Mouse (Mus musculus) midbrain, postnatal 0 days (tissue): ENCODE data around the gene Gid4. TPM values are rescaled to one million over a fixed set of nuclear protein-coding genes. Genes with fewer than 3 reads are reported as not detected.

Source experiments
- ATAC-seq: fragments of 200-750 bp; cut with Nextera tagmentation; 2 replicates; pipeline ENCODE4 v1.8.0; 2017; ENCODE audit warnings: moderate number of reproducible peaks, mild to moderate bottlenecking, moderate TSS enrichment, moderate library complexity; ENCODE audit not compliant: low FRiP score
- DNase-seq: peaks from one replicate; pipeline ENCODE4 v3.0.0-alpha.2; 2015; ENCODE audit warnings: low spot score
- H3K27ac ChIP-seq: fragments of 300-500 bp; sonication (generic); 2 replicates; pipeline ENCODE4 v1.5.1; 2014; ENCODE audit warnings: low read depth, mild to moderate bottlenecking, low read length, mixed read lengths
- H3K27me3 ChIP-seq: fragments of 300-500 bp; sonication (generic); 2 replicates; pipeline ENCODE4 v1.6.1; 2014; ENCODE audit warnings: low read length, control low read depth, mixed read lengths; ENCODE audit not compliant: insufficient read depth
- H3K36me3 ChIP-seq: fragments of 300-500 bp; sonication (generic); 2 replicates; pipeline ENCODE4 v1.6.1; 2014; ENCODE audit warnings: low read length, control low read depth, mixed read lengths; ENCODE audit not compliant: insufficient read depth
- H3K4me1 ChIP-seq: fragments of 300-500 bp; sonication (generic); 2 replicates; pipeline ENCODE4 v1.6.1; 2014; ENCODE audit warnings: mild to moderate bottlenecking, control low read depth, antibody characterized with exemption, low read length, mixed read lengths; ENCODE audit not compliant: insufficient read depth
- H3K4me2 ChIP-seq: fragments of 300-500 bp; sonication (generic); 2 replicates; pipeline ENCODE4 v1.6.1; 2014; ENCODE audit warnings: low read depth, mild to moderate bottlenecking, low read length, mixed read lengths; ENCODE audit not compliant: poor library complexity, severe bottlenecking
- H3K4me3 ChIP-seq: fragments of 300-500 bp; sonication (generic); 2 replicates; pipeline ENCODE4 v1.5.1; 2014; ENCODE audit warnings: low read depth, mild to moderate bottlenecking, low read length, moderate library complexity
- H3K9ac ChIP-seq: fragments of 300-500 bp; sonication (generic); replicated peaks from 2 replicates; pipeline ENCODE4 v1.6.1; 2014; ENCODE audit warnings: mild to moderate bottlenecking, low read length, moderate library complexity, mixed read lengths; ENCODE audit not compliant: poor library complexity, severe bottlenecking
- H3K9me3 ChIP-seq: fragments of 300-500 bp; sonication (generic); 2 replicates; pipeline ENCODE4 v1.6.1; 2016; ENCODE audit warnings: low read length, control low read depth
- CTCF ChIP-seq: IDR thresholded peaks from 2 replicates; pipeline ENCODE4 v1.5.1; 2016; ENCODE audit warnings: antibody characterized with exemption, mild to moderate bottlenecking
- WGBS: fragments of 180-500 bp; shearing (Covaris S2); extraction: QIAGEN DNeasy Blood & Tissue Kit; methylation state at CpG from one replicate; pipeline ENCODE4 v1.1.7; 2014; 5-methylcytosine and 5-hydroxymethylcytosine counted together
- polyA plus RNA-seq: library from polyadenylated mRNA; unstranded; fragments of >200 nt; fragmentation: Nextera tagmentation; extraction: Ambion mirVana; gene quantifications from 2 replicates; pipeline ENCODE4 v1.2.1, GENCODE M21; 2015
- total RNA-seq: library from RNA; depleted of rRNA; stranded (reverse); fragments of >200 nt; gene quantifications from 2 replicates; pipeline ENCODE4 v1.2.3, GENCODE M21; 2014

Gid4 gene
- total and polyA plus RNA-seq, 2 experiments from 2014 or later, result 20.1 to 32.2 TPM

DNA sequence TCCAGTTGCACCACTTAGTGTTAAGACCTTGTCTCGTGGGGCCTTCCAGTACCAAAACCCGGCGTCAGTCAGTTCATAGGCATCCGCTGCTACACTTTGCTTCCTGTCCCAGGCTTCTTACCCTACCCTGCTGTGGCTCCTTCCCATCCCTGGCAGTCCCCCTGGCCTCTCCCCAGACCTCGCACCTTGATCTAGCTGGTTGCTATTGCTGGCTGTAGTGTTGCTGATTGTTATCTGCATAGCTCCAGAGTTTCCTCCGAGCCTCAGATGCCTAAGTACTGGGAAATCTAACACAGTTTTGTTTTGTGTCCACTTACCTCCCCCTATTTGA, 1.5 kb downstream of the Gid4 start:
- no peak for TF ChIP-seq CTCF

DNA sequence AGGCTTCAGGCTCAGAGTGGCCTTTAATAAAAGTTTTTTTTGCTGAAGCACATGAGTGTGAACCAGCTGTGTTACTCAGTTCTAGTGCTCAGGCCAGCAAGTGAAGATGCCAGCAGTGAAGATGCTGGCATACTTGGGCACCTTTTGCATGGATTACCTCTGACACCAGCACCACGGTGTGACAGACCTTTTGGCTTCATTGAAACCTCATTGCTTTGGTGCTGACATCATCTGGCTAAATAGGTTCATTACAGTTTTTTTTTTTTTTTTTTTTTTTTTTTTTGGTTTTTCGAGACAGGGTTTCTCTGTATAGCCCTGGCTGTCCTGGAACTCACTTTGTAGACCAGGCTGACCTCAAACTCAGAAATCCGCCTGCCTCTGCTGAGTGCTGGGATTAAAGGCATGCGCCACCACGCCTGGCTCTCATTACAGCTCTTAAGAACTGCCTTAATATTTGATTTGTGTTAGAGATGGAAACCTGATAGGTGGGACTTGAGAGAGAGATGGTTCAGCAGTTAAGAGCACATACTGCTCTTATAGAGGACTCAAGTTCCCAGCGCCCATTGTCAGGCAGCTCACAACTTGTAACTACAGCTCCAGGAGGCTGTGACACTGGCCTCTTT, 5.2 kb downstream of the Gid4 start:
- Histone ChIP-seq H3K4me1 (peaks cover 3% of the 10 kb centered on the region; the same call in 1 of the 2 replicates), H3K27me3 (no peaks in the 10 kb centered on the region), H3K4me3 (no peak overlapping the region), H3K9ac (no peak overlapping the region), H3K4me2 (no peak overlapping the region), H3K9me3 (no peaks in the 10 kb centered on the region), H3K27ac (no peak overlapping the region), H3K36me3 (peaks cover 6% of the 10 kb centered on the region)
- peak; percentile 50 for TF ChIP-seq CTCF
- 72% methylated on average over 5 of the region's 6 CpGs for WGBS
- no peak for ATAC-seq
- peak; percentile 55 for DNase-seq

More for the DNA sequence above, 1.5 kb downstream of the Gid4 start:
- Histone ChIP-seq H3K4me2 (peak overlapping the region; percentile 87), H3K36me3 (no peaks in the 10 kb centered on the region), H3K27me3 (no peaks in the 10 kb centered on the region), H3K9me3 (no peaks in the 10 kb centered on the region), H3K4me1 (peaks cover 9% of the 10 kb centered on the region), H3K27ac (no peak overlapping the region), H3K9ac (peak overlapping the region; percentile 84), H3K4me3 (peak overlapping the region; percentile 84)
- DNase-seq, result no peak
- ATAC-seq, result no peak
- WGBS, result 23% methylated on average over 6 of the region's 6 CpGs

DNA sequence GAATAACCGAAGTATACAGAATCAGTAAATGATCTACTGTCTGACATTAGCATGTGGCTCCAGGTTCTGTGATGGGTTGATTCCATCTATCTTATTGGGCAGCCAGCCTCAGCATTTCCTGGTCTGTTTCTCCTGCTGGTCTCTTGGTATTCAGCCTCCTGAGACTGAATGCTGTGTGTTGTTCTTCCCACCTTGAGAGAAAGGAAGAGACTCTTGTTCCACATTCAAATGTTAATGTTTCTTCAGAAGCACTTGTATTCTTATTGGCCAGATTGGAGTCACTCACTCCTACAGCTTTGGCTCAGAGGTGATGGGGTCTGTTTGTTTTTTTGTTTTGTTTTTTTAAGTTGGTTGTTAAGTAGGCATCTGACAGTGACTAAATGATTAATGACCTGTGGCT, 6.1 kb downstream of the Gid4 start:
- no peak overlapping the region for H3K4me3 ChIP-seq
- no peak overlapping the region for H3K9ac ChIP-seq
- no peak overlapping the region for H3K27ac ChIP-seq
- ATAC-seq, result no peak
- 71% methylated on average over 1 of the region's 1 CpGs for WGBS
- no peak for TF ChIP-seq CTCF
- peaks cover 11% of the 10 kb centered on the region for H3K36me3 ChIP-seq
- peaks cover 3% of the 10 kb centered on the region; the same call in 1 of the 2 replicates for H3K4me1 ChIP-seq
- H3K4me2 ChIP-seq, result no peak overlapping the region
- no peaks in the 10 kb centered on the region for H3K9me3 ChIP-seq
- H3K27me3 ChIP-seq, result no peaks in the 10 kb centered on the region
- DNase-seq, result no peak

DNA sequence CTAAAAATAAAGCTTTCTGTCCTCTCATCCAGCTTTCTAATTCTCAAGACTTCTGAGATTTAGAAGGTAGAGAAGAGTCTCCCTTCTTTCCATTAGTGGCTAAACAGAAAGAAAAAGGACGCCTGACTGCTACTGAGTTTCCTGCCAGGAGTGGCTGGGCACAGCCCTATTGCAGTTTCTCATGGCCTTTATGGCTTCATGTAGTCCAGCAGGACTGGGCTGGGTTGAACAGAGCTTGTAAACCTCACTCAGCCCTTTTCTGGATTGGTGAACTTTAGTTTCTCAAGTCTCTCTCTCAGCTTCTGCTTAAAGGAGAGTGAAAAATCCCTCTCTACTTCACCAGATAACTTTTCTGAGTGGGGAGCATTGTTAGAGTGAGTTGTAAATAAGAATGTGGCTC, 9.5 kb downstream of the Gid4 start:
- 95% methylated on average over 1 of the region's 1 CpGs for WGBS
- ATAC-seq (no peak), DNase-seq (no peak)
- Histone ChIP-seq H3K4me2 (no peak overlapping the region), H3K9me3 (no peaks in the 10 kb centered on the region), H3K27me3 (no peaks in the 10 kb centered on the region), H3K9ac (no peak overlapping the region), H3K4me1 (no peaks in the 10 kb centered on the region), H3K4me3 (no peak overlapping the region), H3K27ac (no peak overlapping the region), H3K36me3 (peaks cover 11% of the 10 kb centered on the region)
- TF ChIP-seq CTCF, result no peak

DNA sequence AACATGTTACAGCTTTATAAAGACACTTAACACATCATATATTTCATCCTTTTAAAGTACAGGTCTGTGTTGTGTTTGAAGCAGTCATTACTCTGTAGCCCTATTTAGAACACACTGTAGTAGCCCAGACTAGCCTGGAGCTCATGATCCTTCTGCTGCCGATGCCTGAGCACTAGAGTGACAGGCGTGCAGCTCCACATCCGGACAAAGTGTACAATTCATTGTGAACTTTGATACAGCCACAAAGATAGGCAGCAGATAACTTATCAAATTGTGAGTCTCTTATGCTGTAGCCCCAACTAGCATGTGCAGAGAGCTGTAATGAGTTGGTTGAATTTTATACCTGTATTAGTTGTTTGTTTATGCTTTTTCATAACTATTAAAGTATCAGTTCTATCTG, 10.7 kb downstream of the Gid4 start:
- H3K9me3 ChIP-seq, result no peaks in the 10 kb centered on the region
- DNase-seq, result no peak
- H3K27me3 ChIP-seq, result no peaks in the 10 kb centered on the region
- WGBS, result 96% methylated on average over 3 of the region's 3 CpGs
- no peak for TF ChIP-seq CTCF
- H3K36me3 ChIP-seq, result peaks cover 18% of the 10 kb centered on the region
- no peak overlapping the region for H3K4me3 ChIP-seq
- no peak overlapping the region for H3K4me2 ChIP-seq
- ATAC-seq, result no peak
- no peaks in the 10 kb centered on the region for H3K4me1 ChIP-seq
- H3K27ac ChIP-seq, result no peak overlapping the region
- no peak overlapping the region for H3K9ac ChIP-seq

DNA sequence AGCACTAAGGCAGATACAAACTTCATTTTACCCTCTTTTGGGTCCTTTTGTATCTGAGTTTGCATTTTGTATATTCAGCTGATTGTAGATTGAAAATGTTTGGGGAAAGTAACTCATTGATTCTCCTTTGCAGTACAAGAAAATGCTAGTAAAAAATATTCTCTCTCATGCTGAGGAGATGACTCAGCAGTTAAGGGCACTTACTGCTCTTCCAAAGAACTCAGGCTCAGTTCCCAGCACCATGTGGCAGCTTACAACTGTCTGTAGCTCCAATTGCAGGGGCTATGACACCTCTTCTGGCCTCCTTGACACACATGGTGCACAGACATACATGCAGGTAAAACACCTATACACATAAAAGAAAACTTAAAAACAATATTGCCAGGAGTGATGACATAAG, 16.6 kb downstream of the Gid4 start:
- TF ChIP-seq CTCF, result no peak
- H3K4me3 ChIP-seq, result no peak overlapping the region
- H3K27ac ChIP-seq, result no peak overlapping the region
- H3K36me3 ChIP-seq, result peaks cover 33% of the 10 kb centered on the region
- H3K9me3 ChIP-seq, result no peaks in the 10 kb centered on the region
- no peak overlapping the region for H3K4me2 ChIP-seq
- H3K4me1 ChIP-seq, result no peaks in the 10 kb centered on the region
- H3K9ac ChIP-seq, result no peak overlapping the region
- DNase-seq, result no peak
- ATAC-seq, result no peak
- no peaks in the 10 kb centered on the region for H3K27me3 ChIP-seq
